Mouse (Mus musculus) megakaryocyte progenitor cell, adult 5-6 weeks (primary cell): ENCODE measurements around the gene Smarca2. TPM values are rescaled to one million over a fixed set of nuclear protein-coding genes. Genes with fewer than 3 reads are reported as not detected.

Experiments
- ATAC-seq: replicated peaks from 2 replicates; pipeline ENCODE4 v1.8.0; 2016; ENCODE audit warnings: mild to moderate bottlenecking, moderate TSS enrichment, inconsistent platforms; ENCODE audit not compliant: poor library complexity
- total RNA-seq, 2 experiments: library from RNA; stranded (forward) in 1 of 2; stranded (reverse) in 1 of 2; fragments of 157-497, 149-512 nt in 1 of 2; fragments of 200-1000 nt in 1 of 2; gene quantifications; 2 replicates each; pipeline versions ENCODE4 v1.2.3 to v1.2.4; 2015 to 2017

Gene Smarca2
- total RNA-seq, 2 experiments from 2014 or later = 50.3 to 68.9 TPM

GRCm38 (mm10) chr19:26746290-26746689, 141.4 kb downstream of the Smarca2 start:
- ATAC-seq = no peak

DNA sequence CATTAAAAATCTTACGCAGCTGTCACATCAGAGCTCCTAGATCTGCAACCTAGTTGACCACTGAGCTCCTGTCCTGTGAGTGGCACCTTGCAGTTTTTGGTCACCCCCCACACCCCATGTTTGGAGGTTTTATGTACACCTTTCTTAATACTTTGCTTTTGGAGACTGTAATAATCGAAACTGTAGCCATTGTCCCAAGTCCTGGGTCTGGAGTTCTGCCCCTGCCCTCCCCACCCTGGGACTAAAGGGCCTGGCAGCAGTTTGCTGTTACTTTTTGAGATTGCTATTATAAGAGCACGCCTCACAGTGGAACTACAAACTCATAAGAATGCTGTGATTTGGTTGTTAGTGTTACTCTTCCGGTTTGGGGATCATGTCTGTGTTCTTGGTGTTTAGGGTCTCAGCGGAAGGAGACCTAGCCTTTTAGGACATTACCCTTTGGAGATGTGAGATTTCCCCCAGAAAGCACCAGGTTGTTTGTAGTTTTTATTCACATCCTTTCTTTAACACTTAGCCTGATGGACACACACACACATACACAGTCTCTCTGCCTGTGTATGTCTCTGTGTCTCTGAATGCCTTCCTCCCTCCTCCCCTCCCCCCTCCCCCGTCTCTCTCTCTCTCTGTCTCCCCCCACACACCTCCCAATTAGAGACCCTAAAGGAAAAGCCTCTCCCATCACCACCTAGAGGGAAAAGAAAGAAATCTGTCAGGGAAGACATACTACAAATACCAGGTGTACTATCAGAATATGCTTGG, 142.0 kb downstream of the Smarca2 start:
- no peak for ATAC-seq

DNA sequence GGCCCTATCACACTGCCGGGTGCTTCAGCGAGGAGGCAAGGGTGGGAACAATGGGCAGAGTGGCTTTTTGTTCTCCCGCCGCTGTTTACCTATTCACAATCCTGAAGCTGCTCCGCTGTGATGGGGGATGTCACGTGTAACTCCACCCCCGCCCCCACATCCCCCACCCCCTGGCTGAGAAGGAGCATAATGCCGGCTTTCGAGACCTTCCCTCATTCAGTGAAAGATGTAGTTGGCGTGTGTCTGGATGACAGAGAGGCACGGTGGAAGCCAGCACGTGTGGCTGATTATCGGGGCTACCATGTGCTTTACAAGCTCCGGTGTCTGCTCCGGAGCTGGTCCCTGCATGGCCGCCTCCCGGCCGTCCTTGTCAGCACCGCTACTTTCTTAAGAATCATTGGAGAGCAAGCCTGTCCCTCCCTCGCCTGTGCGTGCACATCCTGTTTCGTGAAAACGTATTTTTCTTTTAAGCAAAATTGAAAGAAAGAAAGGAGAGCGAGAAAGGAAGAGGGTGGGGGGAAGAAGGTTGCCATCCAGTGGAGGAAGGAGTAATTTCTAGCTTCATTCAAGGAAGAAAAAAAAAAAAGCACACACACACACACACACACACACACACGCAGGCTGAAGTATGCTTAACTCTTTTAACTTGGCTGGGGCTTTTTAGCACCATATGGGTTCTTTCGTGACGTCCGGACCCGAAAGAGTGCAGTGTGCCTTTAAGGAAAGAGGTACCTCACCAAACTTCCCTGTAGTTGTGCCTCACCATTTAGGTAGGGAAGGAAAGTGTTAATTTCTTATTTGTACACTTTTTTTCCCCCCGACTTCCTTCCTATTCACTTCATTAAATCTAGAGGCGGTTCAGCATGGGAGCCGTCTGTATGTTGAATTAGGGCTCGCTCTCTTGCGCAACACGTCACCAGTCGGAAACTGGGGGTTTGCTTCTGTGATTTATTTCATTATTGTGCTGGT, 143.0 kb downstream of the Smarca2 start:
- ATAC-seq = peak; percentile 78

DNA sequence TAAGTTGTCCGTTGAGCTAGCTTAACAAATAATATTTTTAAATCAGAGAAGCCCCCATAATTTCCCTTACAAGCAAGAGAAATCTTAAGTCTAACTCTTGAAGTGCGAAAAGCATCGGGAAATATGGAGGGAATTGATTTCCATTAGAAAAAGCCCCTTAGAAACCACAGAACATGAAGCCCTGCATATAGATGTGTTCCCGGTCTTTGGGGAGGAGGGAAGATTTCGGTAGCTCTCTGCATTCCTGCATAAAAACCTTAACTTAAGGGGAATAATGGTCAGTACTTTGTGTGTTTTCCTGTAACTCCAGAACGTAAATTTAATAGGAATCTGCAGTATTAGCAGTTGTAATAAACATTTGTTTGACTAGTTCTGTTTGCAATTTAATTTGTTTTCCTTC, 143.8 kb downstream of the Smarca2 start:
- no peak for ATAC-seq

DNA sequence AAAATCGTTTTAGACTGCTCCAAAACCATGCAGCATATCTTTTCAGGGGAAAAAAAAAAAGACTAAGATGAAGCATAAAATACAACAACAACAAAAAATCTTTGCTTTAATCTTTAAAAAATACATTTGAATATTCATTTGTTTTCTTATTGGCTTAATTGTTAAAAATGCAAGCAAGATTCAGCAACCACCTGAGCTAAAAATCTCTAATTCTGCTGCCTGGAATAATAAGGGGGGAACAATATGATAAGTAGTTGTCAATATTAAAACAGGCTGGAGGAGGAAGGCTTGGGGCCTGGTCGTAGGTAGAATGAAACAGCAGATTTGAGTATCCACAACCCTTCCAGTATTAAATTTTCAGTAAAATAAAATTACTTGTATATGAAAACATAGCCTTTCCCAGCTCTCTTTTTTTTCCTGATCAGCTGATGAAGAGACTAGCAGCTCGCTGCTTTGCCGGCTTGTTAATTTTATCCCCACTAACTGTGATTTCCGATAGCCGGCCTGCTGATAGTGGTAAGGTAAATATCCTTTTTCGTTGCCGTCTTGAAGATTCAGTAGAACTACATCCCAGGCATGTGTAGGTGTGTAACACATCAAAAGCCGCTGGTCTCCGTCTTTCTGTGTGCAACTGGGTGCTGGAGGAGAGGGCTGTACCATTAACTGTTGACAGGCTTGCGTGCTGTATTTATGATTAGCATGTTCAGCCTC, 144.7 kb downstream of the Smarca2 start:
- no peak for ATAC-seq

- 0 out of 2 replicates have a peak, but pooled peaks have one; percentile 20 for ATAC-seq
These were observed 147.8 kb downstream of the Smarca2 start for GRCm38 (mm10) chr19:26752611-26753163.

DNA sequence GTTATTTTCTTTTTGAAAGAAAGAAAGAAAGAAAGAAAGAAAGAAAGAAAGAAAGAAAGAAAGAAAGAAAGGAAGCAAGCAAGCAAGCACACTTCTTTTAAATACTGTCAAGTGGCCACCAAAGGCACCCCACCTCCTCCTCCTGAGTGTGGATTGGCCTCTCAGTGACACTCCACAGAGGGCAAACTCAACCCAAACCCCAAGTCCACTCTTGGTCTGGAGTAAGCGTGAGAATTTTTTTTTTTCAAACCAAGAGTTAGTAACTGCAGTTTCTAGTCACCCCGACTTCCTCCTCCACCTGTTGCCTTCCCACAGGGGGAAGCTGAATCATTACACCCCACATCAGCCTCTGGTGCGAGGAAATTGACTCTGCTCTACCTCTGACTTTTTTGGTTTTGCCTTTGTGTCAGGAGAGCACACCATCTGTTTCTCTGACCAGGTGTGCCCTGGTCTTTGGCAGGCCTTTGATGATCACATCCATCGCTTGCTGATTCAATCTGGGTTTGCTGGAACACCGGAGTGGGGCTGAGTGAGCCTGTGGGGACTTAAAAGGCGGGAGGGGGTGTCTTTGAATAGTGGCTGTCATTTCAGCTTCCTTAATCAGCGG, 148.5 kb downstream of the Smarca2 start:
- ATAC-seq = peak; percentile 46; the same call in 1 of the 2 replicates

GRCm38 (mm10) chr19:26754016-26754794, 149.4 kb downstream of the Smarca2 start:
- ATAC-seq = no peak

DNA sequence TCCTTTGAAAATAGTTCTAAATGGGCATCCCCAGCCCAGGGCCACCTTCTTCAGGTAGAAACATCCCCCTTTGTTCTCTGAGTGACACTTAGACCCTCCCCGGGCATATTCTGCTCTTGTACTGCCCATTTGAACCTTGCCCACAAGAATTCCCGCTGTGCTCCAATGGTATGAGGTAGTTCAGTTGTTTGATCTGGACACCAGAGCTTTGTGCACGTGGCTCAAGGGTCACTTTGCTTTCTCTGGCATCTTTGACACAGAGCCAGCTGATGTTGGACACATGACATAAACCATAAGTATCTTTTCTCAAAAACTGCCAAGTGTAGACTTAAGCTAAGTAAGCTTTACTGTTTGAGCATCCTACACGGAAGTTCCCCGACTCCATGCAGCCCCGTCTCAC, 151.1 kb downstream of the Smarca2 start:
- ATAC-seq = no peak

GRCm38 (mm10) chr19:26756399-26756798, 151.5 kb downstream of the Smarca2 start:
- no peak for ATAC-seq

- ATAC-seq = no peak
These were observed 153.3 kb downstream of the Smarca2 start for GRCm38 (mm10) chr19:26758156-26758555.

GRCm38 (mm10) chr19:26758620-26759019, 153.8 kb downstream of the Smarca2 start:
- no peak for ATAC-seq

- ATAC-seq = no peak
These were observed 154.4 kb downstream of the Smarca2 start for GRCm38 (mm10) chr19:26759295-26759694.

GRCm38 (mm10) chr19:26761257-26761656, 156.4 kb downstream of the Smarca2 start:
- no peak for ATAC-seq

GRCm38 (mm10) chr19:26765483-26765882, 160.6 kb downstream of the Smarca2 start:
- ATAC-seq = no peak

DNA sequence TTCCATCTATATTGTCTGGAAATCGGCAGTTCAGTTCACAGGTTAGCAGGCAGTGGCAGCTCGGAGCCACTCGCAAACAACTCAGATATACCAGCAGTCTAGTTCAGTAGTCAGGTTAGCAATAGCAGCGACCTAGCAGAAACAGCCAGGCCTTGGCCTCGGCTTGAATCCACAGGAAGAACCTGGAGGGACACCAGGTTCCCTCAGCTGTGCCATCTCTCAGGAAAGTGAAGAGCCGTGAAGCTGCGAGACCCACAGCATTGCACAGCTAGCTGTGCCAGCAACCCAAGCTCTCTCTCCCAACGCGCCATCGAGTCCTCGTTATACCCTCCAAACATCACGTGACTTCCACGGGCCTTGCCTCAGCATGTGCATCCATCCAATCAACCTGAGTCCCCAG, 162.6 kb downstream of the Smarca2 start:
- no peak for ATAC-seq

DNA sequence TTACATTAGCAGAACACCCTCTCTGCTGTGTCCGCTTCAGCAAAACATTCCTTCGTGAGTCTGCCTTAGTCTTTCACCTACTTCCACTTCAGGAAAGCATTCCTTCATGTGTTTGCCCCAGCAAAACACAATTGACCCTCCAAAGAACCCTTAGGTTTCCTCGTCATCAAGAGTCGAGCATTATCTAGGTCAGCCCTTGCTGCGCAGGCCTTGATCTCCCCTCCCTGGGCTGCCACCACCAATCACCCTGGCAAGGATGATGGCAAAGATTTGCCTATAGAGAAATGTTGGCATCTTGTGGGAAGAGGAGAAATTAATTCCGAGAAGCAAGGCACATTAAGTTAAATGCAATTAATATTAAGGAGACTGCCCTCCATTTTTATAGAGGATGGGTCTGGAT, 163.1 kb downstream of the Smarca2 start:
- ATAC-seq = no peak

DNA sequence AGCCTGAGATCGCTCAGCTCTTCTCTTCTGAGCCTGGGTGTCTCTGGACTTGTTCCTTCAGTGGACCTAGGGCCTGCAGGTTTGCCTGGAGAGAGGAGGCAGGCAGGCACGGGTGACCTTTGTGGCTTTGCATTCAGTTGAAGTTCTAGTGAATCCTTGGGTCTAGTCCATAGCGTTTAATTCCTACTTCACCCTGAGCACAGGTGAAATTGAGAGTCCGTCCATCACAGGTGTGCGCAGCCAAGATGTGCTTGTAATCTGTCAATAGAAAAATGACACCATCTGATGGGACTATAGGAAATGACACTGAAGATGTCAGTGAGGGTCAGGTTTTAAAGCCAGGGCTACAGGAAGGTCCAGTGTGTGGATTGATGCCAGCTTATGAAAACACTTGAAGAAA, 164.0 kb downstream of the Smarca2 start:
- ATAC-seq = no peak

DNA sequence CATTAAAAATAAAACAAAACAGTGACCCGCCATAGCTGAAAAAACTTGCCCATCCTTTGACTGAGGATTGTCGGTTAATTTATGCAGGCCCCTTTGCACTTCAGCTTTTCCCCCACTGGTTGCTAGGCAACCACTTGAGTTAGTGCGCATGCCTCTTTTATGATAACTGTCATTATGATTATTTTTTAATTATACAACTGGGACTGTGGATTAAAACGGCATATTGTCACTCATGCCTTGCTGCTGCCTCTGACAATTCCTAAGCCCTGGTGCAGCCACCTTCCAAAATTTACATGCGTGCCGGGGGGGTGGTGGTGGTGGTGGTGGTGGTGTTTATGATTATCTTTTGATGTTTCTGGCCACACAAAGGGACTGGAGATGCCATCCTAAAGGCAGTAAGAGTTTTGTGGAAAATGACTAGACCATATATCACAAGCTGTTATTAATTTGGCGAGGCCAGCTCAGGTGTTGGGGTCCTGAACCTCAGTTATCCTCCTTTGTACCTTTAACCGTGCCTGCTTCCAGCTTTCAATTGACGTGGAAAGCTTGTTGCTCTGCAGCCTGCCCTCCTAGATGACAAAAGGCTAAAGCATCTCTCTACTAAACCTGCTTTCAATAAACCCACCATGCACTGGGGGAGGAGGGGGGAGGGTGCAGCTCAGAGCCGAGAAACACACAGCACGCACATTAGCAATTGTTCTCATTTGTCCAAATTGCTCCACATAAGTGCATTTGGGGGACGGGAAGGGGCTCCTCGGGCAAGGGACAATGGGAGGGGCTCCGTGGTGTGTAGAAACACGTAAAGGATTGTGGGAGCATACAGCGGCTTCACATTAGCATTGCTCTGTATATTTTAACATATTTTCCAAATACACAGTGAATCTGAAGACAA, 165.0 kb downstream of the Smarca2 start:
- no peak for ATAC-seq
